Mouse (Mus musculus) heart, adult 9 months (tissue): ENCODE results near the gene Jph3.

Experiments used
- DNase-seq, 2 experiments: peaks; one replicate each; pipeline ENCODE4 v3.0.0; 2022; ENCODE audit warnings: low spot score in 2 of 2

Jph3 gene

GRCm38 (mm10) chr8:121730170-121730569, 747 bp downstream of the Jph3 start:
- no peak for DNase-seq

- no peak for DNase-seq
These were observed 1.2 kb downstream of the Jph3 start for GRCm38 (mm10) chr8:121730646-121731045.

GRCm38 (mm10) chr8:121731060-121731459, 1.6 kb downstream of the Jph3 start:
- DNase-seq = no peak

- DNase-seq = no peak
These were observed 2.3 kb downstream of the Jph3 start for GRCm38 (mm10) chr8:121731471-121732333.

- DNase-seq = no peak
These were observed 2.9 kb downstream of the Jph3 start for GRCm38 (mm10) chr8:121732334-121732665.

- no peak for DNase-seq
These were observed 4.8 kb downstream of the Jph3 start for GRCm38 (mm10) chr8:121734262-121734661.

GRCm38 (mm10) chr8:121736236-121736635, 6.8 kb downstream of the Jph3 start:
- DNase-seq = peak in 1 of 2 experiments; percentile 7

GRCm38 (mm10) chr8:121740721-121741120, 11.3 kb downstream of the Jph3 start:
- DNase-seq = no peak

- no peak for DNase-seq
These were observed 20.1 kb downstream of the Jph3 start for GRCm38 (mm10) chr8:121749501-121749900.

GRCm38 (mm10) chr8:121750512-121750911, 21.1 kb downstream of the Jph3 start:
- no peak for DNase-seq

- peak in 1 of 2 experiments; percentile 7 for DNase-seq
These were observed 22.0 kb downstream of the Jph3 start for GRCm38 (mm10) chr8:121751407-121751806.

- no peak for DNase-seq
These were observed 29.0 kb downstream of the Jph3 start for GRCm38 (mm10) chr8:121758470-121758869.

GRCm38 (mm10) chr8:121760484-121760883, 31.1 kb downstream of the Jph3 start:
- DNase-seq = no peak

GRCm38 (mm10) chr8:121761480-121761879, 32.1 kb downstream of the Jph3 start:
- DNase-seq = no peak

- no peak for DNase-seq
These were observed 33.7 kb downstream of the Jph3 start for GRCm38 (mm10) chr8:121762999-121763699.

GRCm38 (mm10) chr8:121763700-121764013, 34.2 kb downstream of the Jph3 start:
- DNase-seq = no peak

GRCm38 (mm10) chr8:121765594-121766138, 36.2 kb downstream of the Jph3 start:
- no peak for DNase-seq

GRCm38 (mm10) chr8:121769095-121769494, 39.7 kb downstream of the Jph3 start:
- DNase-seq = no peak

GRCm38 (mm10) chr8:121769621-121770020, 40.2 kb downstream of the Jph3 start:
- no peak for DNase-seq

- DNase-seq = no peak
These were observed 41.7 kb downstream of the Jph3 start for GRCm38 (mm10) chr8:121770845-121771752.

GRCm38 (mm10) chr8:121773876-121774275, 44.5 kb downstream of the Jph3 start:
- DNase-seq = no peak

GRCm38 (mm10) chr8:121782493-121782892, 53.1 kb downstream of the Jph3 start:
- no peak for DNase-seq
